Mouse (Mus musculus): ENCODE measurements around the gene Lif.

Gene Lif

GRCm38 (mm10) chr11:4299191-4299590 lies 41.8 kb downstream of the Lif start:
- DNase-seq: no peak

GRCm38 (mm10) chr11:4299735-4300474 lies 42.5 kb downstream of the Lif start:
- no peak for DNase-seq

GRCm38 (mm10) chr11:4300683-4301082 lies 43.3 kb downstream of the Lif start:
- DNase-seq: no peak

- no peak for DNase-seq
Observed at GRCm38 (mm10) chr11:4302363-4302913, 45.1 kb downstream of the Lif start.

- DNase-seq: no peak
Observed at GRCm38 (mm10) chr11:4303033-4303432, 45.7 kb downstream of the Lif start.

DNA sequence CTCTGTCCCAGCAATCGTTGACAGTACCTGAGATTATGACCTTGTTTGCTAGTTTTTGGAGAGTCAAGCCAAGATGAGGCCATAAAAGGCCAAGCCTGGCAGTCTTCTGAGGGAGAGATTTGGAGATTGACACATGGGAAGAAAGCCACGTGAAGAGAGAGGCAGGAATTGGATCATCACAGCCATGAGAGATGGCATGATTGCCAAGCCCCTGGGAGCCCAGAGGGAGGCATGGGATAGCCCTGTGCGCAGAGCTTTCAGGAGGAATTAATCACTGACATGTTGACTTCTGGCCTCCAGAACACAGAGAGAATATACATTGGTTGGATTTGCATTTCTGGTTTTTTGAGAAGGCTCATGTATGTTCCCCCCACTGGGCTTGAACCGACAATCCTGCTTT lies 46.8 kb downstream of the Lif start:
- DNase-seq: no peak

DNA sequence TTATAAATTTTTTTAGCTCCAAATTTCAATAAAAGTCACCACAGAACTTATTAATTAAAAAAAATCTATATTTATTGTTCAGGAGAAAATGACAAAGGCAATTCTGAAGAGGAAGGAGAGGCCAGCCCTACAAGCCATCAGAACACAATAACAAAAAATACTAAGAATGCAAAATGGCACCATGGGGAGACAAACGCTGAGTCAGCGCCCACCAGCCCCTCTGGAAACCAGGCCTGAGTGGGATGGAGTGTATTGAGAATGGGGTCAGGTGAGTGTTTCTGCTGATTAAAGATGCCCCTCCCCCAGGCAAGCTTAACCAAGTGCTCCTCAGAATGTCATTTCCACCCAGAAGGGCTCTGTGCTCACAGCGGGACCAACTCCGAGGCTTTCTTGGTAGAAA lies 47.7 kb downstream of the Lif start:
- no peak for DNase-seq

GRCm38 (mm10) chr11:4306086-4306485 lies 48.7 kb downstream of the Lif start:
- no peak for DNase-seq

GRCm38 (mm10) chr11:4308060-4308513 lies 50.7 kb downstream of the Lif start:
- DNase-seq: no peak

GRCm38 (mm10) chr11:4308514-4309450 lies 51.4 kb downstream of the Lif start:
- DNase-seq: peak; percentile 65 to 70

DNA sequence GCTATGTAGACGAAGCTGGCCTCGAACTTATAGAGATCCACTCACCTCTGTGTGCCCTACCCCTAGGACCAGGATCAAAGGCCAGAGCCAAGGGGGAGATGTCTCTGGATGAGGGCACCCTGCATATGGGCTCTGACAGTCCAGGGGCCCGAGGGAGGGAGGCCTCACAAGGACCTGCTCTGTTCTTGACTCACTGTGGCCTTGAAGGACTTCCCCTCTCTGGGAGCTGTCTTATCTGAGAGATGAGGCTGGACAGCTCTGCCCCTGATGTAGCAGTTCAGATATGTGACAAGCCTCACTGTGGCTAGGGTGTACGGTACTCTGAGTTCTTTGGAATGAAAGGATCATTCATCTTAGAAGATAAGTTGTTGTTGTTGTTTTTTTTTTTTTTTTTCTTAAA lies 52.3 kb downstream of the Lif start:
- DNase-seq: no peak

DNA sequence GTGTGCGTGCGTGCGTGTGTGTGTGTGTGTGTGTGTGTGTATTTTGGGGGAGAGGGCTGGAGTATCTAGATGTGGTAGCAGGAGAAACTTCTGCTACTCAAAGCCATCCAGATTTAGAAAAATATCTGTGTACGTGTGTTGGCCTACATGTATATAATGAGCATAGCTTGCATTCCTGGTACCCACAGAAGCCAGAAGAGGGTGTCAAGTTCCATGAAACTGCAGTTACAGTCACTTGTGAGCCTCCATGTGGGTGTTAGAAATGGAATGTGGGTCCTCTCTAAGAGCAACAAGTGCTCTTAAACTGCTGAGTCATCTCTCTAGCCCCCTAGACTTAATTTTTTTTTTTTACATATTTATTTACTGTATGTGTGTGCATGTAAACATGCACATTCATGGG lies 53.0 kb downstream of the Lif start:
- no peak for DNase-seq

DNA sequence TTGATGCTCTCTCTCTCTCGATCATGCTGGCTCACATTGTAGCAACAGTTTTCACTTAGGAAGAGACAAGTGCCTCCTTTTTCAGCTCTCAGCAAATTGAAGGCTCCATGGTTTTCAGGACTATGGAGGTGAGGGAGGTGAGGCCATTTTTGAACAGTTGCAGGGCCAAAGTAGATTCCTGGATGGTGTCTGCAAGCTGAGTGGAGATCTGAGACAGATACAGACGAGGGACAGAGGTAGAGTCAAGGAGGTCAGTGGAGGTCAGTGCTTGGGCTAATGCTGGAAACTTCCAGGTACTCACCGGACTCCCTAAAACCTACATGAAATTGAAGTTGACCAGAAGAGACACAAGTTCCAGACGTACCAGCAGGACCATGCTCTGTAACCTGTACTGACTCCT lies 54.8 kb downstream of the Lif start:
- peak in 1 of 2 experiments; percentile 1 for DNase-seq

- DNase-seq: no peak
Observed at GRCm38 (mm10) chr11:4317287-4317686, 59.9 kb downstream of the Lif start.

DNA sequence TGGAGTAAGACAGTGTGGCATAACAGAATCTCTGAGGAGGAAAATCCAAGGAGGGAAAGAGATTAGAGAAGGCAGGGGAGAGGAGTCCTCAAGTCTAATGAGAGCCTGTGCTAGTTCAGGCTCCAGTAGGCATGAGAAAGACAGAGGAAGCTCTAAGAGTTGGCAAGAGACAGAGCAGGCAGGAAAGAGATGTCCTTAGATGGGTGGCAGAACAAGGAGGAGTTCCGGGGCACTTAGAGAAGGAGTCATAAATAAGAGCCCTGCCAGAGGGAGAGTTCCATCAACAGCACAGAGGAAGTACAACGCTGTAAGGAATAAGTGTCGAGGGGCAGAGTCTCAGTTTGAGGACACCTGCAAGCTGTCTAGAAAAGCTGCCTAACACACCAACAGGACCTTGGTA lies 60.7 kb downstream of the Lif start:
- DNase-seq: no peak

DNA sequence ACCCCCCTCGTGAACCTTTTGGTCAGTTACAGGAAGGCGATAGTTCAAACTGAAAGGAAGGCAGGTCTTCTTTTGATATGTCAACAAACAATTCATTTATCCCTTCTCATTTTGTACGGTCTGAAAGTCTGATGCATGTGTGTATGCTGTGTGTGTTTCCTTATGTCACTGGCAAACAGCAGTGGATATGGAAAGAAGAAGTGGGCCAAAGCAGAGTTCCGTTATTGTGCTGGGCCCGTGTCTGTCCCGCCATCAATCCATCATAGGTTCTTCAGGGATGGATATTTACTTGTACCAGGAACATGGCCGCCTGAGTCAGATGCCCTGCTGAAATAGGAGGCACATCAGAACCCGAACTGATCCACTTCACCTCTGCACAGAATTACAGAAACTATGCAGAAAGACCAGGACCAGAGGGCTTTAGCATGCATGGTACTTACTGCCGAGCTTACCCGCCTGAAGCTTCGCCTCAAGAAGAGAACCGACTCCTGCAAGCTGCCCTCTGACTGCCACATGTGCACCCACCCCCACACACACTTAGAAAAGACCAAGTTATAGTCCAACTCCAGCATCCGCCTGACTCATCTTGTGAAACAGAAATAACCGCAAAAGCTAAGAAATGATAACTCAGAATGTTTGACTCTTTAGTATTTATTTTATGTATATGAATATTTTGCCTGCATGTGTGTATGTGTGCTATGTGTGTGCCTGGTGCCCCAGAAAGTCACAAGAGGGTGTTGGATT lies 62.0 kb downstream of the Lif start:
- DNase-seq: no peak

- DNase-seq: no peak
Observed at GRCm38 (mm10) chr11:4320876-4321275, 63.5 kb downstream of the Lif start.

Measured in cerebellum, postnatal 25 days (tissue).